Mouse (Mus musculus) brain, embryonic 14.5 days (tissue): ENCODE measurements around the gene Pde9a. TPM values are rescaled to one million over a fixed set of nuclear protein-coding genes. Genes with fewer than 3 reads are reported as not detected.

Source experiments
- DNase-seq: peaks from one replicate; pipeline ENCODE4 v3.0.0-alpha.2; 2011; ENCODE audit warnings: low read depth
- CTCF ChIP-seq: fragments of 200-500 bp; IDR thresholded peaks from 2 replicates; pipeline ENCODE4 v1.5.1; 2012; ENCODE audit warnings: inconsistent platforms, mild to moderate bottlenecking, moderate library complexity, borderline replicate concordance; ENCODE audit not compliant: insufficient read depth, insufficient read length; ENCODE audit errors: extremely low read depth
- POLR2A ChIP-seq: fragments of 200-500 bp; IDR thresholded peaks from 2 replicates; pipeline ENCODE4 v1.6.1; 2012; ENCODE audit warnings: mild to moderate bottlenecking, inconsistent platforms, borderline replicate concordance; ENCODE audit not compliant: poor library complexity, insufficient read depth, insufficient read length, severe bottlenecking; ENCODE audit errors: extremely low read depth
- polyA plus RNA-seq: library from polyadenylated mRNA; depleted of rRNA; stranded (reverse); fragments of >200 nt; gene quantifications from 2 replicates; pipeline ENCODE4 v1.2.3, GENCODE M21; 2012; rRNA removed

Gene Pde9a
- polyA plus RNA-seq, 1 experiment = 60.9 TPM

- TF ChIP-seq CTCF (no peak), POLR2A (no peak)
- DNase-seq = no peak
These were observed 120.3 kb downstream of the Pde9a start for GRCm38 (mm10) chr17:31506282-31506681.

- no peak for TF ChIP-seq POLR2A
- TF ChIP-seq CTCF = 0 out of 2 replicates have a peak, but pooled peaks have one; percentile 8
- no peak for DNase-seq
These were observed 124.9 kb downstream of the Pde9a start for GRCm38 (mm10) chr17:31510944-31511343.

DNA sequence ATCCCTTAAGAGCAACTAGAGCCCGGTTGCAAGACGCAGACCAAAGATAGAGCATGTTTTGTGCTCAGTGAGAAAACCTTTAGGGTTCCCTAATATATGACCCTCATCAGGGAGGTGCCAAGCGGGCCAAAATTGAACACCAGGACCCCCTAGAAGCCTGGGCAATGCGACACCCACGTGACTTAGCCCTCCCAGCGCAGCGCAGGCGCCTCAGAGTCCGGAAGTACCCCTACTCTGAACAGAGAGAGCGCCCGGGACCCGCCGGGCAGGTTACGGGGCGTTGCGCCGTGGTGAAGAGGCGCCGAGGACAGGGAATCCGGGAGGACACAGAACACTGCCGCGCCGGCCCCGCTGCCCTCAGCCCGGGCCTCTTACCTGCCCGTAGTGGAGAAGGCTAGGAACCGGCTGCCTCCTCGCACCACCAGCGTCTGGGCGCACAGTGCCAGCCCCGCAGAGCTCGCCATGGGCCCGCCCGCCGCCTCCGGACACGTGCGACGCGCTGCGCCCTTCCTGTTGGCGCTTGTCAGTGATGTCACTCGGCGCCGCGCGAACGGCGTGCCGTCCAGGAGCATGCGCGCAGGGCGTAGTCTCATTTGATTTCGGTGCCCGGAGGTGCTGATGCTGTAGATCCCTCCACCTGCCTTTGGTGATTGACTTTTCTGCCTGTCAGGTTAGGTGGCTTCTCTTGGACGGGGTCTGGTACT is 125.9 kb downstream of the Pde9a start:
- TF ChIP-seq POLR2A (peak; percentile 70), CTCF (no peak)
- peak; percentile 98 for DNase-seq

- TF ChIP-seq CTCF (no peak), POLR2A (no peak)
- DNase-seq = no peak
These were observed 126.6 kb downstream of the Pde9a start for GRCm38 (mm10) chr17:31512593-31512992.

- peak; percentile 35 for DNase-seq
- TF ChIP-seq POLR2A (no peak), CTCF (no peak)
These were observed 128.7 kb downstream of the Pde9a start for GRCm38 (mm10) chr17:31514696-31515095.

GRCm38 (mm10) chr17:31519344-31519945 is 133.4 kb downstream of the Pde9a start:
- no peak for DNase-seq
- no peak for TF ChIP-seq CTCF
- TF ChIP-seq POLR2A = no peak

DNA sequence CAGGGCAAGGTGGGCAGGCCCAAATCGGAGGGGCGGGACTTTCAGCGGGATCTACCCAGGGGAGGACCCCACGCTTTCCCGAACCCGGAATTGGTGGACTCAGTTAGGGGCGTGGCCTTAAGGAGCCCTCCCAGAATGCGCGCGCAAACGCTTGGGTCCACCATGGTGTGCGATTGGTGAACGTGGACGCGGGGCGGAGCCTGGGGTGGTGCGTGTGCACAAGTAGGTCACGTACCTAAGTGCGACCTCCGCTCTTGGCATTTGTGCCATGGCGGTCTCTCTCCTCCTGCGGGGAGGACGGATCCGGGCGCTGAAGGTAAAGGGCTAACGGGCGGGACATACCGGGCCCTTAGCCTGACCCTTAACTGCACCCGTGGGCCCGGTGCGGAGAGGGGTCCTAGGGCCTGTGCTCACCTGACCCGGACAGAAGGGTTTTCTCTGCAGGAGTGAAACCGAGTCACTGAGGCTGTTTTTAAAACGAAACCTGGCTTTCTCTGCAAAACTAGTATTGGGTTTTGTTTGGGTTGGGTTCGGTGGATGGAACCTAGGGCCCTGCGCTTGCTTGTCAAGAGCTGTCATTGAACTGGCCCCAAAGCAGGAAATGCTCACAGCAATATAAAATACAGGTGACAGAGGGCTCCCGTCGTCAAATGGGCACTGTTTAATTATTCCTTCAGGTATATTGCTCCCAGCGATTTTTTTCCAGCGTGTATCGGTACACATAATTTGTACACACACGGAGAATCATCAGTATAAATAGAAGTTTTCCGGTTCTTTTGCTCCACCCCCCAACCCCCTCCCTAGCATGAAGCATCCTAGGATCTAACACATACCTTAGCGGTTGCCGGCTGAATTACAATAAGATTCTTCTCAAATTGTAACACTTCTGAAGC is 134.2 kb downstream of the Pde9a start, which contains the start of the genes Wdr4 and Ndufv3:
Wdr4 (minus strand) TSS at position 35 of the 893 bp plus-strand sequence.
Ndufv3 (plus strand) TSS at position 170 of the 893 bp plus-strand sequence.
- TF ChIP-seq POLR2A (peak; percentile 61; the same call in 1 of the 2 replicates), CTCF (no peak)
- peak; percentile 100 for DNase-seq

GRCm38 (mm10) chr17:31520895-31521294 is 134.9 kb downstream of the Pde9a start:
- TF ChIP-seq POLR2A = no peak
- TF ChIP-seq CTCF = no peak
- DNase-seq = peak; percentile 83

DNA sequence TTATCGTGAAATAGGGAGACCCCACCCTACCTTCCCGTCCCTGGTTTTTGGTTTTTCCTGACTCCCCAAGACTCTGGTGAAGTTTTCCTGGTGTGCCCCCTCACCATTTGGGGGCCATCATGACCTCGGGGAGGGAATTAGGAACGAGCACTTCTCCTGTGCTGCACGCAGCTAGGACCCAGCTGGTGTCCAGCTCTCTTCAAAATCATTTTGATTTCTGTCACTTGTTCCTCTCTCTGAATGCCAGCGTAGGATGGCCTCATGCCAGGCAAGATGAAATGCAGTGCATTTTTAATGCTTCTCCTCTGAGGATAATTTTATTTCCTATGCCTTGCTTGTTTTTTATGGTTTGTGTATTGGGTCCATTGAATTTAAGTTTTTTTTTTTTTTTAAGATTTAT is 135.9 kb downstream of the Pde9a start:
- DNase-seq = no peak

DNA sequence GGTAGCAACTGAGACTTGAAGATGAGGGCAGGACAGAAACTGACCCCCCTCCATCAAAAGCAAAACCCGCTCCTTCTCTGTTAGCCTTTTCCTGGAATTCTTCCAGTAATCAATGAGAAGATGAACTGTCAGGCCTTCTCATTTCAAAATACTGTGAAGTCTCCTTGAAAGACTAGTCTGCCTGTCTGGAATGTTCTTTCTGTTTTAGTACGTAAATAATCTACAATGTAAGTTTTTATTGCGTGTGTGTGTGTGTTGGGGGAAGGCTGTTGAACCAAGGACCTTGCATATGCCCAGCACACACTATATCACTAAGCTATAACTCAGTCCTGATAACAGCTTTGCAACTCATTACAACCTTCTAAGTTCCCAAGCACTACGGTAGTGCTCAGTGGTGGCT is 139.1 kb downstream of the Pde9a start:
- no peak for DNase-seq
- TF ChIP-seq POLR2A = no peak
- no peak for TF ChIP-seq CTCF

More for the DNA sequence above, 135.9 kb downstream of the Pde9a start:
- no peak for TF ChIP-seq POLR2A
- no peak for TF ChIP-seq CTCF

- DNase-seq = no peak
- TF ChIP-seq CTCF = no peak
- no peak for TF ChIP-seq POLR2A
These were observed 139.8 kb downstream of the Pde9a start for GRCm38 (mm10) chr17:31525816-31526215.

Other genes starting within 250 kb of the Pde9a start
- not detected in 2 replicates for gene Tff2, start 241.9 kb upstream of the Pde9a start, polyA plus RNA-seq
- not detected in 2 replicates for gene Tff1, start 220.9 kb upstream of the Pde9a start, polyA plus RNA-seq
- gene Tmprss3, start 187.2 kb upstream of the Pde9a start, polyA plus RNA-seq = not detected in 2 replicates
- 0.03 TPM in 1 of 2 replicates, not detected in the other for gene Ubash3a, start 178.3 kb upstream of the Pde9a start, polyA plus RNA-seq
- gene Rsph1, start 108.8 kb upstream of the Pde9a start, polyA plus RNA-seq = 0.59 and 3.3 TPM in 2 replicates
- gene Slc37a1, start 99.4 kb upstream of the Pde9a start, polyA plus RNA-seq = 19.7 and 21.3 TPM in 2 replicates
- gene Wdr4, start 133.8 kb downstream of the Pde9a start, polyA plus RNA-seq = 40.9 and 50.4 TPM in 2 replicates
- gene Ndufv3, start 133.9 kb downstream of the Pde9a start, polyA plus RNA-seq = 150 and 186 TPM in 2 replicates
- 32.2 and 36.8 TPM in 2 replicates for gene Pknox1, start 178.5 kb downstream of the Pde9a start, polyA plus RNA-seq